ENCODE assay signal across 9 mouse cellular contexts in the genomic region with DNA sequence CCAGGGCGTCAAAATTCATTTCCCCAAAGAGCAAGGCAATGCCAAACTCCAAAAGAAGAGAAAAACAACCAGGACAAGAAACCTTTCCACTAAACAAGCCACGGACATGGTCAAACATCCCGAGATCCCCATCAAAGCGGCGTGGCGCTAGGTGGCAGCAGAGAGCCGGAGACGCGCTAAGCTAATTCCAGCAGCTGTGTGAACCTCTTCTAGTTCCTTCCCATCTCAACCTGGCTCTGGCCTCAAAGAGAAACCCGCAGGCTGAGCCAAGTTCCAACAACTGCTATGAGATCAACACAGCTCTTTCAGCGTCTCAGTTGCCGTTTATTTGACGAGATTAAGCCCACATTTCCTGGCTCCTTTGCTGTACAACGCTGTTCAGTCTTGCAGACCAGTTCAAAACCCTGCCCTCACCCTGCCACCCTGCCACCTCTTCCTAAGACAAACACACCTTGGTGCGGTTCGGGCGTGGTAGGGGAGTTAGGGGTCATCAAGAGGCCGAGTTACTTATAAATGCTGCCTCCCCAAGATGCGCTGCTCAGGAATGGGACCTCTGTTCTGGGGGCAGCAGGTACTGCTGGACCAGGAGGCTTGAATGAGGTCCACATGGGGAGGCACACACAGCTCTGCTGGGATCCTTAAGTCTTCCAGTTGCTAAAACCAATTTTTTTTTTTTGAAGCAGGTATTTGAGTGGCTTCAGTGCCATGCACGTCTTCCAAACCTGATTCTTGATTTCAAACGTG. TPM values are rescaled to one million over a fixed set of nuclear protein-coding genes. Genes with fewer than 3 reads are reported as not detected.
A peak's percentile ranks its signal among the peaks of the same experiment; 100 is the strongest.
DNase-seq lines count a peak whose midpoint lies in the region; ATAC-seq and TF ChIP-seq lines count a peak whose summit lies in the region.
"Had no signal": no experiment of that assay in that cellular context is flagged by ENCODE, and none has a peak within 500 bp of the region (broad histone marks: within the 10 kb centered on the region; RNA-seq: fewer than 3 reads in every experiment).

No protein-coding gene starts in this region.

- ATAC-seq in CD4-positive, CD25-positive, alpha-beta regulatory T cell, adult 4 months: peak; percentile 75
- no peak for ATAC-seq in embryonic facial prominence, embryonic 11.5 days (replicated peaks; ENCODE audit: insufficient number of reproducible peaks, low FRiP score, low TSS enrichment, low read depth)
- peak; percentile 77; the same call in 1 of the 2 replicates for ATAC-seq in lung, embryonic 14.5 days (ENCODE audit: insufficient read depth)

- no peaks in the 10 kb centered on the region for H3K9me3 ChIP-seq in embryonic facial prominence, embryonic 11.5 days (replicated peaks; ENCODE audit: control insufficient read depth, low read length)
- H3K9me3 ChIP-seq in lung, embryonic 14.5 days (ENCODE audit: low read depth, low read length): no peaks in the 10 kb centered on the region
- H3K9me3 ChIP-seq: heart, embryonic 15.5 days had no signal

- no peak overlapping the region for H3K9ac ChIP-seq in embryonic facial prominence, embryonic 11.5 days (replicated peaks; ENCODE audit: low read length)
- H3K9ac ChIP-seq in lung, embryonic 14.5 days: no peak overlapping the region
- H3K9ac ChIP-seq: heart, embryonic 15.5 days had no signal

- 25% methylated on average over 21 of the region's 21 CpGs for WGBS in embryonic facial prominence, embryonic 11.5 days
- WGBS in lung, embryonic 14.5 days: 12% methylated on average over 21 of the region's 21 CpGs
- WGBS in thymus, adult 2 months: 24% methylated on average over 21 of the region's 21 CpGs

- no peak overlapping the region for H3K4me2 ChIP-seq in embryonic facial prominence, embryonic 11.5 days (ENCODE audit: low read depth, low read length)
- no peak overlapping the region for H3K4me2 ChIP-seq in lung, embryonic 14.5 days
- H3K4me2 ChIP-seq: heart, embryonic 15.5 days had no signal

- TF ChIP-seq CTCF in lung, embryonic 14.5 days (IDR thresholded peaks at IDR 0.05; ENCODE audit: low read depth): peak; percentile 94
- TF ChIP-seq CTCF in thymus, adult 2 months (IDR thresholded peaks at IDR 0.05; ENCODE audit: borderline replicate concordance, control insufficient read depth, extremely low read depth, insufficient read depth, low read length, poor library complexity): peak; percentile 91

- no peaks in the 10 kb centered on the region for H3K36me3 ChIP-seq in embryonic facial prominence, embryonic 11.5 days (replicated peaks; ENCODE audit: control insufficient read depth, insufficient read depth, low read depth, low read length)
- no peaks in the 10 kb centered on the region for H3K36me3 ChIP-seq in lung, embryonic 14.5 days (ENCODE audit: insufficient read depth)
- no peaks in the 10 kb centered on the region for H3K36me3 ChIP-seq in thymus, adult 2 months (ENCODE audit: control insufficient read depth, insufficient read depth, low read length)
- H3K36me3 ChIP-seq: heart, embryonic 15.5 days had no signal

- no peak overlapping the region for H3K4me3 ChIP-seq in embryonic facial prominence, embryonic 11.5 days (ENCODE audit: low read depth, low read length)
- H3K4me3 ChIP-seq in lung, embryonic 14.5 days (ENCODE audit: low read depth, low read length): no peak overlapping the region
- no peak overlapping the region for H3K4me3 ChIP-seq in thymus, adult 2 months (ENCODE audit: control insufficient read depth, insufficient read depth, low read length)
- H3K4me3 ChIP-seq: heart, embryonic 15.5 days had no signal

- TF ChIP-seq POLR2A in thymus, adult 2 months (IDR thresholded peaks at IDR 0.05; ENCODE audit: control insufficient read depth, extremely low read depth, insufficient read depth, low read length, poor library complexity): no peak

- H3K27me3 ChIP-seq in embryonic facial prominence, embryonic 11.5 days (ENCODE audit: control insufficient read depth, insufficient read depth, low read length): no peaks in the 10 kb centered on the region
- no peaks in the 10 kb centered on the region for H3K27me3 ChIP-seq in lung, embryonic 14.5 days (ENCODE audit: insufficient read depth, low read length)
- H3K27me3 ChIP-seq in thymus, adult 2 months (ENCODE audit: control insufficient read depth, insufficient read depth, low read length): no peaks in the 10 kb centered on the region
- H3K27me3 ChIP-seq: heart, embryonic 15.5 days had no signal

- DNase-seq in adrenal gland, postnatal 14 days: peak; percentile 85
- peak; percentile 89 for DNase-seq in embryonic facial prominence, embryonic 11.5 days (ENCODE audit: low spot score)
- peak; percentile 37 to 61 for DNase-seq in heart, adult 9 months (ENCODE audit: low spot score in 2 of 2)
- peak; percentile 88 for DNase-seq in layer of hippocampus, adult 11-12 months (ENCODE audit: low spot score)
- DNase-seq in lung, embryonic 14.5 days: peak; percentile 93
- DNase-seq in ovary, postnatal 14 days (ENCODE audit: low spot score): peak; percentile 83
- DNase-seq in thymus, adult 2 months: peak; percentile 79

- no peak overlapping the region for H3K27ac ChIP-seq in embryonic facial prominence, embryonic 11.5 days (replicated peaks; ENCODE audit: low read depth, low read length)
- no peak overlapping the region for H3K27ac ChIP-seq in lung, embryonic 14.5 days (ENCODE audit: low read depth)
- H3K27ac ChIP-seq in thymus, adult 2 months (ENCODE audit: control insufficient read depth, insufficient read depth, low read length): no peak overlapping the region
- H3K27ac ChIP-seq: heart, embryonic 15.5 days had no signal

- H3K4me1 ChIP-seq in embryonic facial prominence, embryonic 11.5 days (ENCODE audit: control insufficient read depth, insufficient read depth, low read length): no peaks in the 10 kb centered on the region
- H3K4me1 ChIP-seq in lung, embryonic 14.5 days (ENCODE audit: insufficient read depth): no peaks in the 10 kb centered on the region
- H3K4me1 ChIP-seq in thymus, adult 2 months (replicated peaks; ENCODE audit: control insufficient read depth, insufficient read depth, low read length): no peaks in the 10 kb centered on the region
- H3K4me1 ChIP-seq: heart, embryonic 15.5 days had no signal

RNA-seq across cellular contexts. Expression of gene Kbtbd8, which starts 18.5 kb away (rescaled TPM):
- polyA plus RNA-seq in CD4-positive, CD25-positive, alpha-beta regulatory T cell, adult 4 months (2017; shearing (Covaris generic)): 1 to 10 TPM; 3.6 to 4.0 TPM
- total RNA-seq in adrenal gland, postnatal 14 days (2021): 2.1 and 3.6 TPM in 2 replicates
- 6.6 and 7.8 TPM in 2 replicates for polyA plus RNA-seq in embryonic facial prominence, embryonic 11.5 days (2014; fragmentation: Nextera tagmentation; extraction: Ambion mirVana)
- 1.9 and 2.3 TPM in 2 replicates for polyA plus RNA-seq in lung, embryonic 14.5 days (2014; fragmentation: Nextera tagmentation; extraction: Ambion mirVana)
- polyA plus RNA-seq in thymus, adult 2 months (2012; rRNA removed): 0.83 and 2.2 TPM in 2 replicates
